Mouse (Mus musculus) kidney, embryonic 14.5 days (tissue): ENCODE data around the gene Fcho1. TPM values are rescaled to one million over a fixed set of nuclear protein-coding genes. Genes with fewer than 3 reads are reported as not detected.
A peak's percentile ranks its signal among the peaks of the same experiment; 100 is the strongest.
"Not testable (repeated sequence)": the region's sequence is repeated elsewhere in the genome, so short reads cannot be mapped to it uniquely, and the experiment has no call there.

Experiments used
- ATAC-seq: fragments of 200-750 bp; cut with Nextera tagmentation; 2 replicates; pipeline ENCODE4 v1.8.0; 2017; ENCODE audit warnings: moderate number of reproducible peaks, mild to moderate bottlenecking, moderate TSS enrichment, moderate library complexity; ENCODE audit not compliant: low FRiP score, low TSS enrichment
- H3K27ac ChIP-seq: fragments of 300-500 bp; sonication (generic); 2 replicates; pipeline ENCODE4 v1.5.1; 2014; ENCODE audit warnings: low read depth, mild to moderate bottlenecking, low read length, moderate library complexity, mixed read lengths
- H3K27me3 ChIP-seq: fragments of 300-500 bp; sonication (generic); 2 replicates; pipeline ENCODE4 v1.6.1; 2014; ENCODE audit warnings: mild to moderate bottlenecking, low read length; ENCODE audit not compliant: control insufficient read depth, insufficient read depth
- H3K36me3 ChIP-seq: fragments of 300-500 bp; sonication (generic); 2 replicates; pipeline ENCODE4 v1.6.1; 2014; ENCODE audit warnings: low read length, mixed read lengths; ENCODE audit not compliant: control insufficient read depth, insufficient read depth
- H3K4me1 ChIP-seq: fragments of 300-500 bp; sonication (generic); 2 replicates; pipeline ENCODE4 v1.6.1; 2014; ENCODE audit warnings: low read length, mixed read lengths; ENCODE audit not compliant: control insufficient read depth, insufficient read depth
- H3K4me2 ChIP-seq: fragments of 300-500 bp; sonication (generic); replicated peaks from 2 replicates; pipeline ENCODE4 v1.6.1; 2014; ENCODE audit warnings: low read depth, mild to moderate bottlenecking, low read length
- H3K4me3 ChIP-seq: fragments of 300-500 bp; sonication (generic); 2 replicates; pipeline ENCODE4 v1.5.1; 2014; ENCODE audit warnings: mild to moderate bottlenecking, low read length
- H3K9ac ChIP-seq: fragments of 300-500 bp; sonication (generic); 2 replicates; pipeline ENCODE4 v1.6.1; 2014; ENCODE audit warnings: low read depth, mild to moderate bottlenecking, low read length, moderate library complexity
- H3K9me3 ChIP-seq: fragments of 300-500 bp; sonication (generic); 2 replicates; pipeline ENCODE4 v1.6.1; 2016; ENCODE audit warnings: low read length; ENCODE audit not compliant: control insufficient read depth
- WGBS: fragments of 180-500 bp; shearing (Covaris S2); extraction: QIAGEN DNeasy Blood & Tissue Kit; methylation state at CpG from one replicate; pipeline ENCODE4 v1.1.7; 2014; 5-methylcytosine and 5-hydroxymethylcytosine counted together
- polyA plus RNA-seq: library from polyadenylated mRNA; unstranded; fragments of >200 nt; fragmentation: Nextera tagmentation; extraction: Ambion mirVana; gene quantifications from 2 replicates; pipeline ENCODE4 v1.2.1, GENCODE M21; 2014

Fcho1 gene
- polyA plus RNA-seq, 1 experiment from 2014 or later: 6.5 TPM

- WGBS: 87% methylated on average over 1 of the region's 1 CpGs
- Histone ChIP-seq H3K9me3 (peaks cover 4% of the 10 kb centered on the region; the same call in 1 of the 2 replicates), H3K4me1 (no peaks in the 10 kb centered on the region), H3K27ac (no peak overlapping the region), H3K36me3 (no peaks in the 10 kb centered on the region), H3K4me3 (no peak overlapping the region), H3K27me3 (no peaks in the 10 kb centered on the region), H3K9ac (no peak overlapping the region), H3K4me2 (no peak overlapping the region)
- ATAC-seq: no peak
These were observed 19.8 kb upstream of the Fcho1 start for GRCm38 (mm10) chr8:71745322-71745721.

GRCm38 (mm10) chr8:71742783-71743182 is 17.3 kb upstream of the Fcho1 start:
- H3K27ac ChIP-seq: no peak overlapping the region
- H3K9me3 ChIP-seq: no peaks in the 10 kb centered on the region
- ATAC-seq: no peak
- H3K4me1 ChIP-seq: no peaks in the 10 kb centered on the region
- H3K27me3 ChIP-seq: no peaks in the 10 kb centered on the region
- H3K9ac ChIP-seq: no peak overlapping the region
- H3K36me3 ChIP-seq: no peaks in the 10 kb centered on the region
- no peak overlapping the region for H3K4me3 ChIP-seq
- H3K4me2 ChIP-seq: no peak overlapping the region
- 56% methylated on average over 2 of the region's 2 CpGs for WGBS

GRCm38 (mm10) chr8:71741687-71742114 is 16.2 kb upstream of the Fcho1 start:
- Histone ChIP-seq H3K4me1 (no peaks in the 10 kb centered on the region), H3K36me3 (no peaks in the 10 kb centered on the region), H3K27ac (no peak overlapping the region), H3K27me3 (no peaks in the 10 kb centered on the region), H3K9me3 (no peaks in the 10 kb centered on the region), H3K4me2 (peak overlapping the region; percentile 47), H3K4me3 (peak overlapping the region; percentile 16; the same call in 1 of the 2 replicates), H3K9ac (no peak overlapping the region)
- WGBS: 4% methylated on average over 19 of the region's 19 CpGs
- ATAC-seq: peak; percentile 73

- Histone ChIP-seq H3K9me3 (no peaks in the 10 kb centered on the region), H3K27me3 (no peaks in the 10 kb centered on the region), H3K4me3 (no peak overlapping the region; the same call in 1 of the 2 replicates), H3K36me3 (no peaks in the 10 kb centered on the region), H3K4me1 (no peaks in the 10 kb centered on the region), H3K9ac (no peak overlapping the region), H3K4me2 (peak overlapping the region; percentile 47), H3K27ac (no peak overlapping the region)
- ATAC-seq: no peak
- 41% methylated on average over 3 of the region's 3 CpGs for WGBS
These were observed 15.7 kb upstream of the Fcho1 start for GRCm38 (mm10) chr8:71741226-71741625.

- H3K9ac ChIP-seq, H3K36me3 ChIP-seq, H3K9me3 ChIP-seq, H3K4me1 ChIP-seq, H3K27me3 ChIP-seq, H3K27ac ChIP-seq, H3K4me3 ChIP-seq, ATAC-seq, H3K4me2 ChIP-seq: not testable (repeated sequence)
These were observed 12.8 kb upstream of the Fcho1 start for GRCm38 (mm10) chr8:71738316-71738715.

GRCm38 (mm10) chr8:71731652-71732230 is 6.2 kb upstream of the Fcho1 start:
- 56% methylated on average over 3 of the region's 3 CpGs for WGBS
- Histone ChIP-seq H3K27ac (no peak overlapping the region), H3K36me3 (no peaks in the 10 kb centered on the region), H3K27me3 (0 out of 2 replicates have a peak, but pooled peaks cover 6% of the 10 kb centered on the region), H3K4me3 (no peak overlapping the region), H3K4me1 (0 out of 2 replicates have a peak, but pooled peaks cover 4% of the 10 kb centered on the region), H3K9ac (no peak overlapping the region), H3K9me3 (no peaks in the 10 kb centered on the region), H3K4me2 (no peak overlapping the region)
- no peak for ATAC-seq

GRCm38 (mm10) chr8:71728826-71729620 is 3.5 kb upstream of the Fcho1 start:
- Histone ChIP-seq H3K4me3 (peak overlapping the region; percentile 27), H3K9ac (no peak overlapping the region), H3K27me3 (peaks cover 23% of the 10 kb centered on the region), H3K4me1 (0 out of 2 replicates have a peak, but pooled peaks cover 4% of the 10 kb centered on the region), H3K4me2 (peak overlapping the region; percentile 55), H3K9me3 (no peaks in the 10 kb centered on the region), H3K27ac (no peak overlapping the region), H3K36me3 (no peaks in the 10 kb centered on the region)
- WGBS: 2% methylated on average over 14 of the region's 16 CpGs
- peak; percentile 11; the same call in 1 of the 2 replicates for ATAC-seq

- H3K4me2 ChIP-seq: peak overlapping the region; percentile 55
- H3K4me3 ChIP-seq: peak overlapping the region; percentile 27
- H3K27ac ChIP-seq: no peak overlapping the region
- peak; percentile 44 for ATAC-seq
- H3K4me1 ChIP-seq: 0 out of 2 replicates have a peak, but pooled peaks cover 4% of the 10 kb centered on the region
- peak overlapping the region; percentile 34; the same call in 1 of the 2 replicates for H3K9ac ChIP-seq
- 7% methylated on average over 19 of the region's 21 CpGs for WGBS
- peaks cover 25% of the 10 kb centered on the region for H3K27me3 ChIP-seq
- H3K36me3 ChIP-seq: no peaks in the 10 kb centered on the region
- no peaks in the 10 kb centered on the region for H3K9me3 ChIP-seq
These were observed 2.8 kb upstream of the Fcho1 start for GRCm38 (mm10) chr8:71728240-71728785.

- peaks cover 25% of the 10 kb centered on the region for H3K27me3 ChIP-seq
- H3K9ac ChIP-seq: no peak overlapping the region
- WGBS: 58% methylated on average over 4 of the region's 4 CpGs
- H3K4me3 ChIP-seq: no peak overlapping the region
- no peak overlapping the region for H3K4me2 ChIP-seq
- no peaks in the 10 kb centered on the region for H3K9me3 ChIP-seq
- H3K36me3 ChIP-seq: no peaks in the 10 kb centered on the region
- H3K27ac ChIP-seq: no peak overlapping the region
- 0 out of 2 replicates have a peak, but pooled peaks cover 4% of the 10 kb centered on the region for H3K4me1 ChIP-seq
- no peak for ATAC-seq
These were observed 1.1 kb downstream of the Fcho1 start for GRCm38 (mm10) chr8:71724389-71724788.
